Mouse (Mus musculus) v-Abl transformed pro-B cells (cell line): Measurements from ENCODE around the gene Mrrf.

Experiments
- in situ Hi-C, 2 experiments: fragments of 400-800 bp; cut with MboI; formaldehyde crosslinking; loops; one replicate each; pipeline ENCODE4 v1.15.1; 2025; ENCODE audit not compliant: unreplicated experiment in 2 of 2

The Mrrf gene

DNA sequence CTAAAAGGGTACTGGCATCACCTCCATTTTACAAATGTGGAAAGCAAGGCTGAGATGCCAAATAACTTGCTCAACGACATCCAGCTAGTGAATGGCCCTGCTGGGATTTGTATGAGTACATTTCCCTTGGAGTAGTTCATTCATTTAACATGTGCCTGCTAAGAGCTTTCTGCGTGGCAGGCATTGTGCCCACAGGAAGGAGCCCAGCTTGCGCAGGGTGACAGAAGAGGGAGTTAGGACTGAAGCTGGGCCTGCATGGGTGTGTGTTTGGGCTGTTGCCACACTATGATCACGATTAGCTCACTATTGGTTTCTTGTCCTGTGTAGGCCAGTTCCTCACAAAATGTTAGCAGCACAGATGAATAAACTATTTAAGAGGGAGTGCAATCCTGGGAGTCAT, 84.7 kb downstream of the Mrrf start:
- in situ Hi-C loops, result loop anchor here (25.0 kb wide), 2 partner anchors 584 to 934 kb away; no protein-coding TSS in a partner anchor

DNA sequence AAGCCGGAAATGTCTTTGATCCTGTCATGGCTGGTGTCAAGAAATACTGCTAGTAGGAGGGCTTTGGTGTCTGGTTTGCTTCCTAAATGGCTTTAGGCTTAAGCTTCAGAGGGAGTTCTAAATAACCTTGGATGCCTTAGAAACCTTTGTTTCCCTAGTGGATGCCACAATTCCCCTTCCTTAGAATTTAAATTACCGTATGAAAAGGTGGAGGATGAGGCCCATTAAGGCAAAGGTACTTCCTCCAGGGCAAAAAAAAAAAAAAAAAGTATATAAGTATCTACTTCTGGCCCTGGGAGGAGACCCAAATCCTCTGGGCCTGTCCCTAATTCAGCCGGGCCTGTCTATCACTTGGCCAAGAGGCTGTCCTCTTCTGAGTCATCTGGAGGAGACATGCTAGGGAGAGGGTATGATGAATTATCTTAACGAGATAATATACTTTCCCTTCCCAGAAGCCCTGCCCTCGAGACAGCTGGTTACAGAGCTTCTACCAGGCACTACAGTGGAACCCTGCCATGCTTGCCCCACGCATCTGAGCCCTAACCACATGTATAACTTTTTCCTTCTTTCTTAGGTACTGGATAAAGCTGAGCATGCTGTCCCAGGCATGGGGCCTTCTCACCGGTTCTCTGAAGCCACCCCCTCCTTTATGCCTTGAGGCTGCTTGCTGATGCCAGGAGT, 86.1 kb downstream of the Mrrf start:
- in situ Hi-C loops, result loop anchor here (25.0 kb wide), 2 partner anchors 585 to 935 kb away; no protein-coding TSS in a partner anchor

DNA sequence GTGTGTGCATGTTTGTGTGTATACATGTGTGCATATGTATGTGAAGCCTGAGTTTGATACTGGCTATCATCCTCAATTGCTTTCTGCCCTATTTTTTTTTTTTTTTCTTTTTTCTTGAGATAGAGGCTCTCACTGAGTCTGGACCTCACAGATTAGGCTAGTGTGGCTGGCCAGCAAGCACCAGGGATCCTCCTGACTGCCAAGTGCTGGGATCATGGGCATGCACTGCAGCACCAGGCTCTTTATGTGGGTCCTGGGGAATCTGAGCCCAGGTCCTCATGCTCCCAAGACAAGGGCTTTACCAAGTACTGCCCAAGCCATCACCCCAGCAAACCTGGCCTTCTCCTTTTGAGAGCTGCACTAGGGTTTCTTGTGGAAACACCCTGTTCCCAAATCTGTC, 87.2 kb downstream of the Mrrf start:
- in situ Hi-C loops, result loop anchor here (25.0 kb wide), 2 partner anchors 586 to 936 kb away; no protein-coding TSS in a partner anchor

DNA sequence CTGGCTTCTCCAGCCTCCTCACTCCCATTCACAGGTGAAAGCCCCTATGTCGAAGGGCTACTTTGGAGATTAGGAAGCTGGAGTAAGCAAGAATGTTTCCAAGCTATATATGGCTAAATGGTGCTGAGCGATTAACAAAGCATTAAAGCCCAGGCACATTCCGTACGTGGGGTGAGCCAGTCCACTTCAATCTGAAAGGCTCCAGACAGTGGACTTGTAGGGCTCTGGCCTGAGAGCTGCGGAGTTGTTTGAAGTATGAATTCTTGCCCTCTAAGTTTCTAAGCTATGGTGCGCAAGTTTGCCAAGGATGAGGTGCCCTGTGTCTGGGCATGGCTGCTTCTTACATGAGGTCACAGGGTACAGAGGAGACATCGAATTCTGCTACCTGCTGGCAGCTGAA, 88.0 kb downstream of the Mrrf start:
- in situ Hi-C loops, result loop anchor here (25.0 kb wide), 2 partner anchors 587 to 937 kb away; no protein-coding TSS in a partner anchor

DNA sequence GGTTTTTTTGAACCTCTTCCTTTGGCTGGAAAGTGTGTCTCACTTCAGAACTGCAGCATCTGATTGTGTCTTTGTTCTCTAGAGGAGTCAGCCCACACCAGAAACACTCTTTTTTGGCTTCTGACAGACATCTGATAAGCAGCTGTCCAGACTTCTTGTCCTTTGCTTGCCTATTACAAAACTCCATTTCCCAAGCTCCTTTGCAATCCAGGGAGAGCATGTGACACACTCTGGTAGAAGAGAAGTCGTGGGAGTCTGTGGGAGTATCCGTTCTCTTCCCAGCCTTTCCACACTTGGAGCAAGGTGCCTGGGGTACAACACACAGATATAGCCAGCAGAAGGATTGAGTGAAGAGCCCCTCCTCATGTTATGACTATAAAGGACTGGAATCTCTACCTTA, 88.4 kb downstream of the Mrrf start:
- in situ Hi-C loops, result loop anchor here (25.0 kb wide), 2 partner anchors 587 to 937 kb away; no protein-coding TSS in a partner anchor

DNA sequence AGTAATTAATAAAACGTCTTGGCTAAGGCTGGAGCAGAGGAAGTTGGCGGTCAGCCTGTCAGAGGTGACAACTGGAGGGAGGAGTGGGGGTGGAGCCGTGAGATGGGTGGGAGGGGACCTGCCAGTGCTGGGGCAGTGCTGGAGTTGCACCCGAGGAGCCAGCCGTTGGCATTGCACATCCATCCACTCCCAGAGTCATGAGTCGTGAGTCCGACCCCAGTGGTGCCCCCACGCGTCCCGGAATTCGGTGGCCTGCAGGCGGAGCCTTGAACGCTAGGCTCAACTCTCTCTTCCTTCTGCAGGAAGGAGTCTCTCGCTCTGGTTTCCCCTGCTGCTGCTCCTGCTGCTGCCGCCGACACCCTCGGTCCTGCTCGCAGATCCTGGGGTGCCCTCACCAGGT, 94.2 kb downstream of the Mrrf start, which contains the start of gene Ptgs1:
Gene Ptgs1 (plus strand): TSS at position 61 of the 400 bp plus-strand sequence.
- in situ Hi-C loops, result no loop called here

DNA sequence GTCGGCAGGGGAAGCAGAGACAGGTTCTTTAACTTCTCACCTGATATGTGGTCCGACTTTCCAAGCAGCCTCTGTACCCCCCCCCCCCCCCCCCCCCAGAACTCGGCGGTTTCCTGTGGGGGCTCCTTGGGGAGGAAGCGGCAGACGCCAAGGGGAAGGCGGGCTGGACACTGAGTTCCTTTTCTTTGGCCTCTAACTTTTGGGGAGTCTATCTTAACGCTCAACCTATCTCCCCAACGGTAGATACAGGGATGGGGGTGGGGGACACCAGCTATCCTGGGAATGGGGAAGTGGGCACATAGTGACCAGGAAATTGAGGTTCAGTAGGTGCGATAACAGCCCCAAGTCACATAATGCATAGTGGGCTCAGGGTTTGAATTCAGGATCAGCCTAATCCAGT, 94.8 kb downstream of the Mrrf start:
- in situ Hi-C loops, result no loop called here

DNA sequence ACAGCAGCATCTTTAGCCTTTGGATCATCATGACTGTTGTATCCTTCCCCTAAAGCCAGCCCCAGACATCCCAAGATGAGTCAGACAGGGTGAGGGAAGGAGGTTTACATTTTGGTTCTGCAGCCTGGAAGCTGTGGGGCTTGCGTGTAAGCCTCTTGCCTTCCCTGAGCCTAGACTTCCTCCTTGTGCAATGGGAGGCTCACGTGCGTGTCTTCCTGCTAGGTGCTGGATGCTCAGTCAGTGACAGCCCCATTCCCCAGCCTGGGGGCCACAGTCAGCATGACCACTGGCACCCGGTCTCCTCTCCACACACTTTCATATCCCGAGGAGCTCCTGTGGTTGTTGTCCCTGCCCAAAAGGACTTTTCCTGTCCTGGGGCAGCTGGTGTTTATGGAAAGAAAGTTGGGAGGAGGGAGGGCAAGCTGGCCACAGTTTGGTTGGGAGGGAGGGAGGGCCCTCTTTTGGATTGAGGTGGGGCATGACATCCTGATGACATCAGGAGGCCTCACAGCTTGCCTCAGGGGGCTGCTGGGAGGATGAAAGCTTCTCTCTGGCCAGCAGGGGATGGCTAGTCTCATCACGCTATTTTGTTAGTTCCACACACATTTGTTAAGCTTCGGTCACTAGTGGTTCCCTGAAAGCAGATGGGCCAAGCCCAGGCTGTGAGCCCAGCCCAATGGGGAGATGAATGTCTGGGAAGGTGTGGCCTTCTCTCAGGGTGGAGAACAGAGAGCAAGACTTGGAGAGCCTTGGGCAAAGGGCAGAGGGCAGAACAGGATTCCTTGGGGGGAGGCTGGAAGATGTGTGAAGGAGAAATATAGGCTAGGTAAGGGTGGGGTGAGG, 98.6 kb downstream of the Mrrf start:
- in situ Hi-C loops, result no loop called here

DNA sequence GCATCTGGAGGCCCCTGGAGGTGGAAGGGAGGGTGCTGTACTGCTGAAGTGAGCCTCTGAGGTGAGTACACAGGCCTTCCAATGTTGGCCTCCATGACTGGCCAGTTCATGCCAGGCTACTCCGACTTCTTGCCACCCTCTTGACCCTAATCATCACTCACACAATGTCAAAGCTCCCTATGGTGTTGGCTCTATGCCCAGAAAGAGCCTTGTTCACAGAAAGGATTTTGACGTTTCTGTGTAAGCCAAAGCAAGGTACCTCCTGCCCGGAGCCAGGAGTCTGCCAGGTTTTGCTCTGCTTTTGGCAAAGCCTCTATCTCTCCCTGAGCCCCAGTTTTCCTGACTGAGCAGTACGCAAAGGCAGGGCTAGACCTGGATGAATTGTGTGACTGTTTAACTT, 99.7 kb downstream of the Mrrf start:
- in situ Hi-C loops, result no loop called here

DNA sequence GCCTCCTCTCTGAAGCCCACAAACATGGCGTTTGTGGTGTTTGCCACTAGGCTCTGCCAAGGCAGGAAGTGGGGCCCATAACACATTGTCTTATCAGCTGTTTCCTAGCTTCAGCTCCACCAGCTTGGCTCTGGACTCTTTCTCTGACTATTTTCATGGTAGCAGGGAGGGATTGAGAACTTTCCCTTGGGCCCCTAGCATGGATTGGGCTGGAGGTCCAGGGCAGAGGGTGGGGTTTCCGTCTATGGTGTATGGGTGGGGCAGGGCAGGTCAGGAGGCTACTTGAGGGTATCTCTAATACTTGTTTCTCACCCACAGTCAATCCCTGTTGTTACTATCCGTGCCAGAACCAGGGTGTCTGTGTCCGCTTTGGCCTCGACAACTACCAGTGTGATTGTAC, 100.7 kb downstream of the Mrrf start:
- in situ Hi-C loops, result no loop called here

DNA sequence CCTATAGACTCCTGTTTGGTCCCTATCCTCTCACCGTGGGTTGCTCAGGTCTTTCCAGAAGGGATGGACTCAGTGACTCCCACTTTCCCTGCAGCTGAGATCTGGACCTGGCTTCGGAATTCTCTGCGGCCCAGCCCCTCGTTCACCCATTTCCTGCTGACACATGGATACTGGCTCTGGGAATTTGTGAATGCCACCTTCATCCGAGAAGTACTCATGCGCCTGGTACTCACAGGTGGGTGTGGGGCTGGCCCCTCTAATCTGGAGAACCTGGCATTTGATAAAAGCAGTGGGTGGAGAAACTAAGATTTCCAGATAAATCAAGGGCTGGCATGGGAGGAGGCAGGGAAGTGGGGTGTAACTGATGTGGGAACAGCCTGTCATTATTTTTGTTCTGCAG, 101.4 kb downstream of the Mrrf start:
- in situ Hi-C loops, result no loop called here

DNA sequence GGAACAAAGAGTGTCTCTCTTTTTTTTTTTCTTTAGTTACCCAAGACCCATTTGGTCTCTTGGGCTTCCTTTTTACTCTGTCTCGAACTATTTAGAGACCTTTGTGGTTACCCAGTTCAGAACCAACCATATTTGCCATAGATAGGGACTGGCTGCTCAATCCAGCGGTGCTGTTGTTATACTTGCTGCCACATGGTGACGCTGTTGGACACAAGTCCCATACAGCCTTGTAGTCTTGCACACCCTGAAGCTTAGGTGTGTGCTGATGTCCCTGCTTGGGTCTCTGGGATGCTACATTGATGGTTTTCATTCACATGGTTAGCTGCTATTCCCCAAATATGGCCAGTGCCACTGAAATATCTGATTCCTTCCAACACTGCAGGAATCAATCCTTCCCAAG, 102.3 kb downstream of the Mrrf start:
- in situ Hi-C loops, result no loop called here

DNA sequence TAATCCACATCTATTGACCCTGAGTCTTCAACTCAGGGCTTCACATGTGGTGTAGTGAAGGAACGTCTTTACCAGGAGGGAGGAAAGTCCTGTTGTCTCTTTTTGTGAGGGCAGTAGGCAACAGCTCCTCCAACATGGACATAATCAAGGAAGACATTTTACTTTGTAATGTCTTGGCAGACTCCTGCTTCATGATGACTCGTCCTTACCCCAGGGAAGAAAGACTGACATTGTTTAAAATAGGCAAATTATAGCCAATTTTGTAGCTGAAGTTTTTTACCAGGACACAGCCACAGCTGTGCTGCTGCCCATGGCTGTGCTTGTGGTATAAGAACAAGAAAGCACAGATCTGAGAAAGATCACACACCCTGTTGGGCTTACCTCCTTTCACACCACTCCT, 102.8 kb downstream of the Mrrf start:
- in situ Hi-C loops, result no loop called here
